34 mouse cellular contexts compared by ENCODE assay signal in the genomic region with DNA sequence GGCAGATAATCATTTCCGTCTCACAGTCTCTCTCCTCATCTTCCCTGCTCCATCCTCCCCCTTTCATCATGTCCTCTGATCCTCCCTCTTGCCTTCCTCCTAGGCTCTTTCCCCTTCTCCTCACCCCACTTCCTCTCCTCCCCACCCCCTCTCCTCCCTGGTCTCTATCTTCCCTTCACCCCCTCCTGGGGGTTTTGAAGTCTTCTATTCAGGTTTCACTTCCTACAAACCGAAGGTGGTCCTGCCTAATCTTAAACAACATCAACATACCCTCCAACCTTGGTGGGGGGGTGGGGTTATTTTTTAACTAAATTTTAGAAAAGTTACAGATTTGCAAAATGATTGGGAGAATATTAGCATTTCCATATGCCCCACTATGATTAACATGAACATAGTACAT.
"Had no signal": no experiment of that assay in that cellular context is flagged by ENCODE, and none has a peak within 500 bp of the region (broad histone marks: within the 10 kb centered on the region; RNA-seq: fewer than 3 reads in every experiment).

No protein-coding gene starts in this region.

- H3K4me1 ChIP-seq: heart, embryonic 12.5 days; heart, embryonic 15.5 days; hindbrain, embryonic 10.5 days; hindbrain, embryonic 12.5 days; hindbrain, embryonic 13.5 days; hindbrain, embryonic 15.5 days; intestine, embryonic 15.5 days; kidney, embryonic 15.5 days had no signal

- H3K4me2 ChIP-seq: heart, embryonic 11.5 days; heart, embryonic 12.5 days; heart, embryonic 13.5 days; heart, embryonic 15.5 days; hindbrain, embryonic 12.5 days; hindbrain, embryonic 13.5 days; hindbrain, embryonic 14.5 days; hindbrain, embryonic 15.5 days; intestine, embryonic 15.5 days; kidney, embryonic 15.5 days had no signal

- ATAC-seq: hindbrain, embryonic 16.5 days; hindbrain, postnatal 0 days; inflammation-experienced regulatory T-cells, adult 6 months; intestine, embryonic 15.5 days; intestine, embryonic 16.5 days; intestine, postnatal 0 days had no signal

- H3K9me3 ChIP-seq: heart, embryonic 12.5 days; heart, embryonic 13.5 days; heart, embryonic 15.5 days; hindbrain, embryonic 10.5 days; hindbrain, embryonic 12.5 days; hindbrain, embryonic 13.5 days; hindbrain, embryonic 15.5 days; intestine, embryonic 15.5 days; kidney, embryonic 15.5 days had no signal

- H3K4me3 ChIP-seq: heart, embryonic 12.5 days; heart, embryonic 13.5 days; heart, embryonic 15.5 days; hindbrain, embryonic 10.5 days; hindbrain, embryonic 12.5 days; hindbrain, embryonic 13.5 days; hindbrain, embryonic 15.5 days; intestine, embryonic 15.5 days; kidney, embryonic 15.5 days; layer of hippocampus, adult 2 months had no signal

- H3K27me3 ChIP-seq: heart, embryonic 12.5 days; heart, embryonic 13.5 days; heart, embryonic 15.5 days; hindbrain, embryonic 12.5 days; hindbrain, embryonic 13.5 days; hindbrain, embryonic 15.5 days; intestine, embryonic 15.5 days; kidney, embryonic 15.5 days had no signal

- H3K27ac ChIP-seq: heart, embryonic 13.5 days; heart, embryonic 15.5 days; hindbrain, embryonic 10.5 days; hindbrain, embryonic 12.5 days; hindbrain, embryonic 13.5 days; hindbrain, embryonic 14.5 days; hindbrain, embryonic 15.5 days; hindbrain, postnatal 0 days; intestine, embryonic 15.5 days; kidney, embryonic 15.5 days; kidney, postnatal 0 days; layer of hippocampus, adult 2 months had no signal

- H3K9ac ChIP-seq: heart, embryonic 12.5 days; heart, embryonic 13.5 days; heart, embryonic 15.5 days; hindbrain, embryonic 12.5 days; hindbrain, embryonic 13.5 days; hindbrain, embryonic 14.5 days; hindbrain, embryonic 15.5 days; intestine, embryonic 15.5 days; kidney, embryonic 15.5 days had no signal

- DNase-seq: heart, postnatal 10 days; heart, postnatal 14 days; heart, postnatal 36 days; heart, postnatal 4 days; kidney, adult 11 months; kidney, adult 18-20 months; kidney, adult 2 months; kidney, adult 8-10 months; kidney, adult 9 months; kidney, postnatal 10 days; kidney, postnatal 14 days; kidney, postnatal 25 days; kidney, postnatal 36 days; kidney, postnatal 4 days; layer of hippocampus, adult 9-11 months; layer of hippocampus, postnatal 36 days had no signal
